Comparison of ENCODE assay signal across 7 mouse cellular contexts in the genomic region with DNA sequence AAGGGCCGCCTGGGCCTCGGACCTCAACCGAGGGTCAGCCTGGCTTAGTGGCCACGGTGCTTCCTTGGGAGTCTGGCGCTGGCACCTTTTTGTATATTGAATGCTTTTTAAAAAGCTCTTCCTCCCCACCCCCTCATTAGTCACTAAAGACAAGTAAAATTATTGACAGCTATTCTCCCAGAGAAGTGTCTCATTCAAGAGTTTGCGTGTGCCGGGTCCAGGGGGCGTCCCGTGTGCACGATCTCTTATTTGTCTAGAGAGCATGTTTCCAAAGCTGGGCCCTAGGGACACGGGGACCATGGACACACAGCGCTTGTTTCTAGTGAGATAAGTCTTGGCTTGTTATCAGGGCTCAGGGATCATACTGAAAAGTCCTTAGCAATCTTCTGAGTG. TPM values are rescaled to one million over a fixed set of nuclear protein-coding genes. Genes with fewer than 3 reads are reported as not detected.
DNase-seq lines count a peak whose midpoint lies in the region; ATAC-seq and TF ChIP-seq lines count a peak whose summit lies in the region.

No protein-coding gene starts in this region.

- 17% methylated on average over 12 of the region's 12 CpGs for WGBS in lung, embryonic 16.5 days
- 35% methylated on average over 12 of the region's 12 CpGs for WGBS in forebrain, postnatal 0 days
- 72% methylated on average over 12 of the region's 12 CpGs for WGBS in liver, embryonic 15.5 days (ENCODE audit: insufficient replicate concordance)

- DNase-seq in lung, postnatal 14 days: no peak
- DNase-seq in forebrain, postnatal 0 days: no peak
- DNase-seq in c-Kit-positive CD71-positive TER-119-positive erythroid progenitor cells, embryonic 14.5 days (ENCODE audit: low spot score): no peak
- DNase-seq in cerebellum, adult 18-20 months: no peak

- H3K4me1 ChIP-seq in lung, embryonic 16.5 days (replicated peaks; ENCODE audit: control insufficient read depth, insufficient read depth, low read length): peaks cover 4% of the 10 kb centered on the region; the same call in 1 of the 2 replicates
- no peaks in the 10 kb centered on the region for H3K4me1 ChIP-seq in forebrain, postnatal 0 days (ENCODE audit: insufficient read depth)
- peaks cover 34% of the 10 kb centered on the region for H3K4me1 ChIP-seq in liver, embryonic 15.5 days (replicated peaks)

- no peaks in the 10 kb centered on the region; the same call in 1 of the 2 replicates for H3K27me3 ChIP-seq in lung, embryonic 16.5 days (ENCODE audit: control insufficient read depth, insufficient read depth, low read depth, low read length)
- peaks cover 4% of the 10 kb centered on the region; the same call in 1 of the 2 replicates for H3K27me3 ChIP-seq in forebrain, postnatal 0 days (ENCODE audit: insufficient read depth, low read length)
- no peaks in the 10 kb centered on the region; the same call in 1 of the 2 replicates for H3K27me3 ChIP-seq in liver, embryonic 15.5 days

- H3K9me3 ChIP-seq in lung, embryonic 16.5 days (ENCODE audit: control insufficient read depth, low read length): no peaks in the 10 kb centered on the region
- H3K9me3 ChIP-seq in forebrain, postnatal 0 days (ENCODE audit: low read length): no peaks in the 10 kb centered on the region
- no peaks in the 10 kb centered on the region for H3K9me3 ChIP-seq in liver, embryonic 15.5 days (replicated peaks)

- ATAC-seq in lung, embryonic 16.5 days (ENCODE audit: low read depth): peak; percentile 11; the same call in 1 of the 2 replicates
- no peak for ATAC-seq in forebrain, postnatal 0 days
- no peak for ATAC-seq in liver, embryonic 15.5 days (ENCODE audit: insufficient read depth)
- no peak for ATAC-seq in cerebellum, adult (ENCODE audit: insufficient number of reproducible peaks, low FRiP score, low TSS enrichment)

- H3K4me2 ChIP-seq in lung, embryonic 16.5 days (ENCODE audit: low read depth, low read length): peak overlapping the region; percentile 97
- H3K4me2 ChIP-seq in forebrain, postnatal 0 days (ENCODE audit: low read depth): peak overlapping the region; percentile 47
- H3K4me2 ChIP-seq in liver, embryonic 15.5 days: peak overlapping the region; percentile 65

- H3K4me3 ChIP-seq in lung, embryonic 16.5 days (ENCODE audit: low read length): peak overlapping the region; percentile 57
- H3K4me3 ChIP-seq in forebrain, postnatal 0 days (ENCODE audit: low read depth, low read length): peak overlapping the region; percentile 27; the same call in 1 of the 2 replicates
- H3K4me3 ChIP-seq in liver, embryonic 15.5 days (replicated peaks): peak overlapping the region; percentile 41

- no peak overlapping the region for H3K27ac ChIP-seq in lung, embryonic 16.5 days (ENCODE audit: low read length)
- H3K27ac ChIP-seq in forebrain, postnatal 0 days (ENCODE audit: low read depth, low read length): no peak overlapping the region
- no peak overlapping the region for H3K27ac ChIP-seq in liver, embryonic 15.5 days (replicated peaks)

- TF ChIP-seq CTCF in forebrain, postnatal 0 days (IDR thresholded peaks at IDR 0.05; ENCODE audit: low read depth): no peak

- H3K9ac ChIP-seq in lung, embryonic 16.5 days (ENCODE audit: low read length): peak overlapping the region; percentile 85
- H3K9ac ChIP-seq in forebrain, postnatal 0 days: 0 out of 2 replicates have a peak overlapping the region, but pooled peaks have one; percentile 18
- peak overlapping the region; percentile 35; the same call in 1 of the 2 replicates for H3K9ac ChIP-seq in liver, embryonic 15.5 days

- no peaks in the 10 kb centered on the region for H3K36me3 ChIP-seq in lung, embryonic 16.5 days (ENCODE audit: control insufficient read depth, insufficient read depth, low read length)
- no peaks in the 10 kb centered on the region for H3K36me3 ChIP-seq in forebrain, postnatal 0 days (ENCODE audit: insufficient read depth)
- 0 out of 2 replicates have a peak, but pooled peaks cover 4% of the 10 kb centered on the region for H3K36me3 ChIP-seq in liver, embryonic 15.5 days (replicated peaks)

RNA-seq across cellular contexts. Expression of a gene that starts 2.4 kb away (rescaled TPM):
- 13.0 and 18.0 TPM in 2 replicates for polyA plus RNA-seq in lung, embryonic 16.5 days (2015; fragmentation: Nextera tagmentation; extraction: Ambion mirVana)
- 0.38 TPM in 1 of 2 replicates, not detected in the other for total RNA-seq in forebrain, postnatal 0 days (2014; rRNA removed)
- 0.04 TPM in 1 of 2 replicates, not detected in the other for polyA plus RNA-seq in forebrain, postnatal 0 days (2015; fragmentation: Nextera tagmentation; extraction: Ambion mirVana)
- polyA plus RNA-seq in liver, embryonic 15.5 days (2015; fragmentation: Nextera tagmentation; extraction: Ambion mirVana): 0.15 and 0.17 TPM in 2 replicates

RNA-seq across cellular contexts. Expression of a gene that starts 33.4 kb away (rescaled TPM):
- 6.4 and 8.8 TPM in 2 replicates for polyA plus RNA-seq in lung, embryonic 16.5 days (2015; fragmentation: Nextera tagmentation; extraction: Ambion mirVana)
- total RNA-seq in forebrain, postnatal 0 days (2014; rRNA removed): 2.2 and 3.9 TPM in 2 replicates
- polyA plus RNA-seq in forebrain, postnatal 0 days (2015; fragmentation: Nextera tagmentation; extraction: Ambion mirVana): 4.7 and 5.1 TPM in 2 replicates
- polyA plus RNA-seq in liver, embryonic 15.5 days (2015; fragmentation: Nextera tagmentation; extraction: Ambion mirVana): 25.9 and 26.9 TPM in 2 replicates

RNA-seq across cellular contexts. Expression of a gene that starts 45.4 kb away (rescaled TPM):
- polyA plus RNA-seq in lung, embryonic 16.5 days (2015; fragmentation: Nextera tagmentation; extraction: Ambion mirVana): 39.2 and 44.4 TPM in 2 replicates
- 25.5 and 26.8 TPM in 2 replicates for total RNA-seq in forebrain, postnatal 0 days (2014; rRNA removed)
- polyA plus RNA-seq in forebrain, postnatal 0 days (2015; fragmentation: Nextera tagmentation; extraction: Ambion mirVana): 19.7 and 22.3 TPM in 2 replicates
- 10.9 and 13.6 TPM in 2 replicates for polyA plus RNA-seq in liver, embryonic 15.5 days (2015; fragmentation: Nextera tagmentation; extraction: Ambion mirVana)

Comparison
In these comparisons a context has a peak if more than half of its experiments do, and no peak if none do; other contexts are left out.
1. H3K4me2 ChIP-seq: peak in every context shown above with its lines; median percentile 97 in lung, embryonic 16.5 days; 65 in liver, embryonic 15.5 days; 47 in forebrain, postnatal 0 days.
2. H3K9ac ChIP-seq: peak in every context shown above with its lines; median percentile 85 in lung, embryonic 16.5 days; 35 in liver, embryonic 15.5 days; 18 in forebrain, postnatal 0 days.
3. RNA of a gene that starts 2.4 kb away (polyA plus RNA-seq): 13.0 to 18.0 TPM in lung, embryonic 16.5 days; 0.15 to 0.17 TPM in liver, embryonic 15.5 days and 0.04 TPM in forebrain, postnatal 0 days; every median in the first group is over 10 times any median in the second.
4. Peak in every context shown above with its lines, with median percentiles within 50 percentile points of each other: H3K4me3 ChIP-seq.